Mouse (Mus musculus): ENCODE data around the gene Mrpl36.

GRCm38 (mm10) chr13:73352491-73352890 is 24.2 kb downstream of the Mrpl36 start:
- TF ChIP-seq CTCF (IDR thresholded peaks at IDR 0.05), result no peak
- TF ChIP-seq POLR2A (IDR thresholded peaks at IDR 0.05; ENCODE audit: insufficient read depth, low read depth, low read length), result no peak
- TF ChIP-seq EP300 (IDR thresholded peaks at IDR 0.05; ENCODE audit: insufficient read depth, low read depth, low read length), result no peak
